Mouse (Mus musculus): ENCODE results near the gene Cfl2. TPM values are rescaled to one million over a fixed set of nuclear protein-coding genes. Genes with fewer than 3 reads are reported as not detected.
A peak's percentile ranks its signal among the peaks of the same experiment; 100 is the strongest.
"Not testable (repeated sequence)": the region's sequence is repeated elsewhere in the genome, so short reads cannot be mapped to it uniquely, and the experiment has no call there.

The Cfl2 gene
- polyA plus RNA-seq, 1 experiment from 2014 or later = 132 TPM

DNA sequence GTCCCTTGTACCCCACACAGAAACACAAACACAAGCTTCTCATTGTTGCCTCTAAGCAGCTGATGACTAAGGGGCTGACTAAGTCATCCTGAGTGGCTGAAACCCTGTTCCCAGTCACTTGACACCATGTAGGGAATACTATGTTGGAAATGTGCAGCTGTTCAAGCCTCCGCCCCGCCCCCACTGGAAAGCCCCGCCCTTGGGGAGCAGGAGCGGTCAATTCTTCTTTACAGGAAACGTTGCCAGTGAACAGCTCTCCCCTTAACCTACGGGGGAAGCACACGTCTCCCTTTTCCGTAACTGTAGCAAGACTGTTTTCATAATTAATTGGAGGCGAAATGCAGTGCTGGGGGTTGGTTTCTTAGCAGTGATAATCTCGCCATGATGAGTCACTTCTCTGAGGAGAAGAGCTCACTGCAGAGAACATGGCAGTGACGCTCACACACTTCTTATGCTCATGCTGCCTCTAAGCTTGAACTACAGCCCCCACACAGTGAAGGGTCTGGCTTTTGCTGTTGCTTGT is 27.7 kb downstream of the Cfl2 start:
- Histone ChIP-seq H3K36me3 (ENCODE audit: control insufficient read depth, insufficient read depth, low read length) (no peaks in the 10 kb centered on the region), H3K27me3 (ENCODE audit: control insufficient read depth, insufficient read depth, low read length) (no peaks in the 10 kb centered on the region), H3K4me2 (replicated peaks; ENCODE audit: low read depth) (peak overlapping the region; percentile 44), H3K4me3 (ENCODE audit: low read depth, low read length) (peak overlapping the region; percentile 35), H3K4me1 (replicated peaks; ENCODE audit: control insufficient read depth, insufficient read depth) (no peaks in the 10 kb centered on the region), H3K9me3 (ENCODE audit: control insufficient read depth, low read length) (no peaks in the 10 kb centered on the region), H3K27ac (replicated peaks) (peak overlapping the region; percentile 63), H3K9ac (ENCODE audit: low read length) (no peak overlapping the region)
- peak; percentile 90 for DNase-seq (ENCODE audit: low spot score)
- TF ChIP-seq CTCF (IDR thresholded peaks at IDR 0.05; ENCODE audit: low read depth) = no peak
- no peak for TF ChIP-seq EP300 (optimal IDR thresholded peaks at IDR 0.05)
- WGBS = 1% methylated on average over 11 of the region's 11 CpGs
- peak; percentile 91 for ATAC-seq (ENCODE audit: low FRiP score, low TSS enrichment)

DNA sequence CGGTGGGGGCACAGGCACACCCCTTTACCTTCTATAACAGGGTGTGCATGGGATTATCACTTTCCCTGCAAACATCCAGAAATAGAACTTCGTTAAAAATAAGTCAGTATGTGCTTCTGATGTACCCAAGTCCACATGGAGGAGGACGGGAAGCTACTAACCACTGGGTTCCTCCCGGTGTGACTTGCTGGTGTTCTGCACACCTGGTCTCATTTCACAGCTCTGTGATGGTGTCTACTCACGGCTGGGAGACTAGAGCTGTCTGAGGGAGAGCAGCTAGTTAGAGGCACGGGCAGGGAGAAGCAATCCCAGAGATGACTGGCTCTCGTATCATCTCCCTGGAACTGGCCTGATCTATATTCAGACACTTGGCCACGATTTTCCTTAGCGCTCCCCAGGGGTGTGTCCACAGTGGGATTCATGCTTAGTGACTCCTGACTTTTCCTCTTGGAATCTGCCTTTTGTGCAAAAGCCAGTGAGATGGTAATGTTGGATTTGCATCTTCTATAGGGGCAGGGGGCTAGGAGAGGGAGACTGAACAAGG is 28.7 kb downstream of the Cfl2 start:
- H3K4me3 ChIP-seq (ENCODE audit: low read depth, low read length) = no peak overlapping the region
- no peaks in the 10 kb centered on the region for H3K36me3 ChIP-seq (ENCODE audit: control insufficient read depth, insufficient read depth, low read length)
- no peaks in the 10 kb centered on the region for H3K27me3 ChIP-seq (ENCODE audit: control insufficient read depth, insufficient read depth, low read length)
- TF ChIP-seq CTCF (IDR thresholded peaks at IDR 0.05; ENCODE audit: low read depth) (no peak), EP300 (optimal IDR thresholded peaks at IDR 0.05) (no peak)
- no peak overlapping the region for H3K4me2 ChIP-seq (replicated peaks; ENCODE audit: low read depth)
- no peaks in the 10 kb centered on the region for H3K9me3 ChIP-seq (ENCODE audit: control insufficient read depth, low read length)
- WGBS = 63% methylated on average over 9 of the region's 9 CpGs
- no peak for DNase-seq (ENCODE audit: low spot score)
- no peak for ATAC-seq (ENCODE audit: low FRiP score, low TSS enrichment)
- H3K9ac ChIP-seq (ENCODE audit: low read length) = no peak overlapping the region
- no peaks in the 10 kb centered on the region for H3K4me1 ChIP-seq (replicated peaks; ENCODE audit: control insufficient read depth, insufficient read depth)
- no peak overlapping the region for H3K27ac ChIP-seq (replicated peaks)

DNA sequence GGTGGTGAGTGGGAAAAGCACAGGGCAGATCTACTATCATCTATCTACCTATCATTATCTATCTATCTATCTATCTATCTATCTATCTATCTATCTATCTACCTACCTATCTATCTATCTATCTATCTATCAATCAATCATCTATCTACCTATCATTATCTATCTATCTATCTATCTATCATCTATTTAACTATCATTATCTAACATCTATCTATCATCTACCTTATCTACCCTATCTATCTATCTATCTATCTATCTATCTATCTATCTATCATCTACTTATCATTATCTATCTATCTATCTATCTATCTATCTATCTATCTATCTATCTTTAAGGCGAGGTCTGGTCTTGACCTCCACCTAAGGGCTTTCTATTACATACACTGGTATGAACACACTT is 30.8 kb downstream of the Cfl2 start:
- not testable (repeated sequence) for H3K9me3 ChIP-seq (ENCODE audit: control insufficient read depth, low read length); H3K4me1 ChIP-seq (replicated peaks; ENCODE audit: control insufficient read depth, insufficient read depth); H3K9ac ChIP-seq (ENCODE audit: low read length); H3K36me3 ChIP-seq (ENCODE audit: control insufficient read depth, insufficient read depth, low read length); H3K27me3 ChIP-seq (ENCODE audit: control insufficient read depth, insufficient read depth, low read length); DNase-seq (ENCODE audit: low spot score); ATAC-seq (ENCODE audit: low FRiP score, low TSS enrichment); H3K4me3 ChIP-seq (ENCODE audit: low read depth, low read length); H3K27ac ChIP-seq (replicated peaks); H3K4me2 ChIP-seq (replicated peaks; ENCODE audit: low read depth)
- WGBS = 66% methylated on average over 1 of the region's 1 CpGs

DNA sequence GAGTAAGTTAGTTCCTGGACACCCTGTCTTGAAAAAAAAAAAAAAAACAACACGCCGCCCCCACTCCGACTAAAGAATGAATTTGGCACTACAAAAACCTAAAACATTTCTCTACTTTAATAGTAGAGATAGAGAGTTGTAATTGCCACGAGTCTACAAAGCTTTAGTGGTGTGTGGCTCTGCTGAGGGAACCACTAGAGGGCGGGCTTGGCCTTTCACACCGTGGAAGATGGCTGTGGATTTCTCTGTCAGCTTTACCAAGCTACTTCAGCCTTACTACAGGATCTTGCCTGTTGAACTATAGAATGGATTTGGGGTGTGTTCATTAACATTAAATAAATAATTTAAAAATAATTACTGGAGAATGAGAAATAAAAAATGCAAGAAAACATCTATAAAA is 32.1 kb downstream of the Cfl2 start:
- Histone ChIP-seq H3K9me3 (ENCODE audit: control insufficient read depth, low read length) (no peaks in the 10 kb centered on the region), H3K9ac (ENCODE audit: low read length) (no peak overlapping the region), H3K4me1 (replicated peaks; ENCODE audit: control insufficient read depth, insufficient read depth) (no peaks in the 10 kb centered on the region), H3K27me3 (ENCODE audit: control insufficient read depth, insufficient read depth, low read length) (no peaks in the 10 kb centered on the region), H3K4me3 (ENCODE audit: low read depth, low read length) (no peak overlapping the region), H3K27ac (replicated peaks) (no peak overlapping the region), H3K36me3 (ENCODE audit: control insufficient read depth, insufficient read depth, low read length) (no peaks in the 10 kb centered on the region), H3K4me2 (replicated peaks; ENCODE audit: low read depth) (no peak overlapping the region)
- TF ChIP-seq CTCF (IDR thresholded peaks at IDR 0.05; ENCODE audit: low read depth) = peak; percentile 98
- TF ChIP-seq EP300 (optimal IDR thresholded peaks at IDR 0.05) = no peak
- 15% methylated on average over 6 of the region's 6 CpGs for WGBS
- DNase-seq (ENCODE audit: low spot score) = peak; percentile 86
- peak; percentile 68; the same call in 1 of the 2 replicates for ATAC-seq (ENCODE audit: low FRiP score, low TSS enrichment)

DNA sequence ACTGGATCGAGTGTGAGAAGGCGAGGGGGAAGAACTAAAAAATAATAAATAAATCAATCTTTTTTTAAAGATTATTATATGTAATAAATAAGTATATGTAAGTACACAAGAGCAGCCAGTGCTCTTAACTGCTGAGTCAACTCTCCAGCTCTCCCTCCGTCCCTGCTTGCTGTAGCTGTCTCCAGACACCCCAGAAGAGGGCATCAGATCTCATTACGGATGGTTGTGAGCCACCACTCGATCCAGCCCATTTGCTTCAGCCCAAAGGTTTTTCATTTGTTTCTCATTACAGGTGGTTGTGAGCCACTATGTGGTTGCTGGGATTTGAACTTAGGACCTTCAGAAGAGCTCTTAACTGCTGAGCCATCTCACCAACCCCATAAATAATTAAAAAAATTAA is 32.8 kb downstream of the Cfl2 start:
- ATAC-seq (ENCODE audit: low FRiP score, low TSS enrichment) (no peak), DNase-seq (ENCODE audit: low spot score) (no peak)
- Histone ChIP-seq H3K4me3 (ENCODE audit: low read depth, low read length) (no peak overlapping the region), H3K9ac (ENCODE audit: low read length) (no peak overlapping the region), H3K4me2 (replicated peaks; ENCODE audit: low read depth) (no peak overlapping the region), H3K36me3 (ENCODE audit: control insufficient read depth, insufficient read depth, low read length) (no peaks in the 10 kb centered on the region), H3K27ac (replicated peaks) (no peak overlapping the region), H3K9me3 (ENCODE audit: control insufficient read depth, low read length) (no peaks in the 10 kb centered on the region), H3K27me3 (ENCODE audit: control insufficient read depth, insufficient read depth, low read length) (no peaks in the 10 kb centered on the region), H3K4me1 (replicated peaks; ENCODE audit: control insufficient read depth, insufficient read depth) (no peaks in the 10 kb centered on the region)
- WGBS = 50% methylated on average over 5 of the region's 5 CpGs
- no peak for TF ChIP-seq EP300 (optimal IDR thresholded peaks at IDR 0.05)
- peak; percentile 41 for TF ChIP-seq CTCF (IDR thresholded peaks at IDR 0.05; ENCODE audit: low read depth)

DNA sequence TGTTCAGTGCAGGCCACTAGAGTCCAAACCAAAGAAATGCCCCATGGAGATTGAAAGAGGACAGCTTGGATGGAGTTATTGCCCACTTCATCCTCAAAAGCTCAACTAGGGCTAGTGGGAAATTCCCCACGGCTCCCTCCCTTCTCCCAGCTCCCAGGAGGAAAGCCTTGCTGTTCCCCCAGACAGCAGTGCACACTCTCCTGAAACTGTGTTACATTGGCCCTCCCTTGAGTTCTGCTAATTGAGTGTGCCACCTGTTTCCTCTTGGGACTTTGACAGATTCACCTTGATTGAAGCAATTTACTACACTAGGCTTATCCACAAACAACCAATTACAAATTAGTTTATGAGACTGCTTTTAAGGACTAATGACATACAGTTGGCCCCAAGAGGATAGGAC is 34.6 kb downstream of the Cfl2 start:
- ATAC-seq (ENCODE audit: low FRiP score, low TSS enrichment) = no peak
- 79% methylated on average over 1 of the region's 1 CpGs for WGBS
- Histone ChIP-seq H3K4me1 (replicated peaks; ENCODE audit: control insufficient read depth, insufficient read depth) (no peaks in the 10 kb centered on the region), H3K9ac (ENCODE audit: low read length) (no peak overlapping the region), H3K36me3 (ENCODE audit: control insufficient read depth, insufficient read depth, low read length) (no peaks in the 10 kb centered on the region), H3K27me3 (ENCODE audit: control insufficient read depth, insufficient read depth, low read length) (no peaks in the 10 kb centered on the region), H3K4me2 (replicated peaks; ENCODE audit: low read depth) (no peak overlapping the region), H3K9me3 (ENCODE audit: control insufficient read depth, low read length) (no peaks in the 10 kb centered on the region), H3K4me3 (ENCODE audit: low read depth, low read length) (no peak overlapping the region), H3K27ac (replicated peaks) (no peak overlapping the region)
- no peak for DNase-seq (ENCODE audit: low spot score)
- no peak for TF ChIP-seq EP300 (optimal IDR thresholded peaks at IDR 0.05)
- TF ChIP-seq CTCF (IDR thresholded peaks at IDR 0.05; ENCODE audit: low read depth) = no peak

All from stomach, postnatal 0 days (tissue).